Mouse (Mus musculus) left cerebral cortex, postnatal 10 days (tissue): Measurements from ENCODE around the gene Misp. TPM values are rescaled to one million over a fixed set of nuclear protein-coding genes. Genes with fewer than 3 reads are reported as not detected.

Experiments
- DNase-seq, 2 experiments: peaks; one replicate each; pipeline ENCODE4 v3.0.0; 2021 to 2022; ENCODE audit warnings: low spot score in 2 of 2, mixed read lengths in 1 of 2; ENCODE audit errors: extremely low spot score in 1 of 2
- intact Hi-C: fragments of 180-260 bp; cut with DNase I; formaldehyde crosslinking; loops from one replicate; pipeline ENCODE4 v1.15.1; 2025
- total RNA-seq, 2 experiments: library from RNA; stranded (reverse); gene quantifications; 2 replicates each; pipeline ENCODE4 v1.2.3; 2021

Misp gene
- total RNA-seq: under 1 TPM; 0.30 to 0.51 TPM

GRCm38 (mm10) chr10:79820782-79821181 is at the start of gene Misp:
Gene Misp (plus strand): TSS chr10:79820989.
- intact Hi-C loops: no loop called here
- DNase-seq: no peak

GRCm38 (mm10) chr10:79772320-79772719 is 48.5 kb upstream of the Misp start:
- no peak for DNase-seq
- intact Hi-C loops: no loop called here

- intact Hi-C loops: no loop called here
- DNase-seq: no peak
Observed at GRCm38 (mm10) chr10:79773208-79773607, 47.6 kb upstream of the Misp start.

GRCm38 (mm10) chr10:79774486-79775279 is 46.1 kb upstream of the Misp start:
- intact Hi-C loops: no loop called here
- no peak for DNase-seq

GRCm38 (mm10) chr10:79777103-79777531 is 43.7 kb upstream of the Misp start, which contains the start of gene Fstl3:
Gene Fstl3 (plus strand): TSS chr10:79777272.
- intact Hi-C loops: no loop called here
- no peak for DNase-seq

GRCm38 (mm10) chr10:79778006-79778405 is 42.8 kb upstream of the Misp start:
- DNase-seq: peak in 1 of 2 experiments; percentile 73
- intact Hi-C loops: no loop called here

GRCm38 (mm10) chr10:79779193-79779592 is 41.6 kb upstream of the Misp start:
- DNase-seq: no peak
- intact Hi-C loops: no loop called here

- peak; percentile 94 to 96 for DNase-seq
- intact Hi-C loops: no loop called here
Observed at GRCm38 (mm10) chr10:79779784-79780663, 40.8 kb upstream of the Misp start.

- DNase-seq: peak; percentile 62 to 77
- intact Hi-C loops: no loop called here
Observed at GRCm38 (mm10) chr10:79780664-79781015, 40.1 kb upstream of the Misp start.

- intact Hi-C loops: no loop called here
Observed at GRCm38 (mm10) chr10:79781139-79781538, 39.6 kb upstream of the Misp start.

GRCm38 (mm10) chr10:79781956-79782355 is 38.8 kb upstream of the Misp start:
- no peak for DNase-seq
- intact Hi-C loops: no loop called here

More at GRCm38 (mm10) chr10:79781139-79781538, 39.6 kb upstream of the Misp start:
- no peak for DNase-seq

- DNase-seq: no peak
- intact Hi-C loops: no loop called here
Observed at GRCm38 (mm10) chr10:79783050-79783449, 37.7 kb upstream of the Misp start.

- intact Hi-C loops: no loop called here
- no peak for DNase-seq
Observed at GRCm38 (mm10) chr10:79783920-79784800, 36.6 kb upstream of the Misp start.

- intact Hi-C loops: no loop called here
- DNase-seq: peak; percentile 52 to 73
Observed at GRCm38 (mm10) chr10:79788386-79789158, 32.2 kb upstream of the Misp start.

- no peak for DNase-seq
- intact Hi-C loops: no loop called here
Observed at GRCm38 (mm10) chr10:79789581-79789980, 31.2 kb upstream of the Misp start.

- intact Hi-C loops: no loop called here
- no peak for DNase-seq
Observed at GRCm38 (mm10) chr10:79790861-79791260, 29.9 kb upstream of the Misp start, which contains the start of gene Prss57. Gene Prss57 (minus strand): TSS chr10:79790961.

- intact Hi-C loops: loop anchor here (2.0 kb wide), 1 partner anchor 20 kb away; no protein-coding TSS in a partner anchor
- DNase-seq: no peak
Observed at GRCm38 (mm10) chr10:79792339-79793040, 28.3 kb upstream of the Misp start.
